Mouse (Mus musculus): ENCODE results near the gene Gm128.
A peak's percentile ranks its signal among the peaks of the same experiment; 100 is the strongest.

Gene Gm128

GRCm38 (mm10) chr3:95269789-95270188 is 28.4 kb upstream of the Gm128 start:
- DNase-seq (ENCODE audit: low read depth, low spot score): no peak

- DNase-seq (ENCODE audit: low read depth, low spot score): no peak
Observed at GRCm38 (mm10) chr3:95267855-95268254, 26.5 kb upstream of the Gm128 start.

GRCm38 (mm10) chr3:95266052-95266451 is 24.7 kb upstream of the Gm128 start:
- DNase-seq (ENCODE audit: low read depth, low spot score): peak; percentile 77

GRCm38 (mm10) chr3:95264724-95265123 is 23.3 kb upstream of the Gm128 start:
- no peak for DNase-seq (ENCODE audit: low read depth, low spot score)

- peak; percentile 80 for DNase-seq (ENCODE audit: low read depth, low spot score)
Observed at GRCm38 (mm10) chr3:95263089-95263739, 21.8 kb upstream of the Gm128 start.

GRCm38 (mm10) chr3:95261975-95262374 is 20.6 kb upstream of the Gm128 start:
- DNase-seq (ENCODE audit: low read depth, low spot score): no peak

GRCm38 (mm10) chr3:95256931-95257330 is 15.5 kb upstream of the Gm128 start:
- no peak for DNase-seq (ENCODE audit: low read depth, low spot score)

- no peak for DNase-seq (ENCODE audit: low read depth, low spot score)
Observed at GRCm38 (mm10) chr3:95250783-95251424, 9.5 kb upstream of the Gm128 start, which contains the start of gene Bnipl. TSS of gene Bnipl (minus strand) at chr3:95251193.

- DNase-seq (ENCODE audit: low read depth, low spot score): no peak
Observed at GRCm38 (mm10) chr3:95250361-95250760, 9.0 kb upstream of the Gm128 start.

GRCm38 (mm10) chr3:95247660-95248336 is 6.4 kb upstream of the Gm128 start:
- DNase-seq (ENCODE audit: low read depth, low spot score): no peak

- DNase-seq (ENCODE audit: low read depth, low spot score): no peak
Observed at GRCm38 (mm10) chr3:95246465-95247231, 5.2 kb upstream of the Gm128 start.

- no peak for DNase-seq (ENCODE audit: low read depth, low spot score)
Observed at GRCm38 (mm10) chr3:95243086-95243485, 1.7 kb upstream of the Gm128 start.

- no peak for DNase-seq (ENCODE audit: low read depth, low spot score)
Observed at GRCm38 (mm10) chr3:95240900-95241299, 498 bp downstream of the Gm128 start.

- no peak for DNase-seq (ENCODE audit: low read depth, low spot score)
Observed at GRCm38 (mm10) chr3:95239971-95240370, 1.4 kb downstream of the Gm128 start.

GRCm38 (mm10) chr3:95239022-95239421 is 2.4 kb downstream of the Gm128 start:
- DNase-seq (ENCODE audit: low read depth, low spot score): no peak

- DNase-seq (ENCODE audit: low read depth, low spot score): no peak
Observed at GRCm38 (mm10) chr3:95237541-95238099, 3.8 kb downstream of the Gm128 start.

- no peak for DNase-seq (ENCODE audit: low read depth, low spot score)
Observed at GRCm38 (mm10) chr3:95235386-95236301, 5.8 kb downstream of the Gm128 start.

- DNase-seq (ENCODE audit: low read depth, low spot score): no peak
Observed at GRCm38 (mm10) chr3:95233303-95233980, 8.0 kb downstream of the Gm128 start.

GRCm38 (mm10) chr3:95232771-95233170 is 8.6 kb downstream of the Gm128 start:
- no peak for DNase-seq (ENCODE audit: low read depth, low spot score)
